Mouse (Mus musculus): ENCODE results near the gene Lysmd3. TPM values are rescaled to one million over a fixed set of nuclear protein-coding genes. Genes with fewer than 3 reads are reported as not detected.
"Not testable (repeated sequence)": the region's sequence is repeated elsewhere in the genome, so short reads cannot be mapped to it uniquely, and the experiment has no call there.

The Lysmd3 gene
- polyA plus RNA-seq, 1 experiment from 2014 or later: 20.7 TPM

DNA sequence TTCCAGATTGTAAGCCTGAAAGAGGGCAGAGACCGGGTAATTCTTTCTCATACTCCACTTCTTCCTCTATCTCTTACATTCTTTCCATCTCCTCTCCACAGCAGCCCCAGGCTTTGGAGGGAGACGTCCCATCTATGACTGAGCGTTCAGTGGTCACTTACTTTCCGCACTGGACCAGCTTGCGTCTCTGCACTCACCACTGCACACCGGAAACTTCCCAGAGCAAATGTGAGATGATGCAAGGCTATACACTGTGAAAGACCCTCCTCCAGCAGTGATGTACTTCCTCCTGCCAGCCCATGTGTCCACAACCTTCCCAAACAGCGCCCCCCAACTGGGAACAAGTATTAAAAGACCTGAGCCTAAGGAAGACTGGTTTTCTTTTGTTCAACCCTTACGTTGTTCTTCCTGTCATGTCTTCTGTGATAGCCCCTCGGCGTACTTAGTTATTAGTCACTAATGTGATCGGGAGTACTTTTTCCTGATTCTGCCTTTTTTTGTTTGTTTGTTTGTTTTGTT, 13.4 kb upstream of the Lysmd3 start:
- no peak overlapping the region for H3K4me2 ChIP-seq
- no peak overlapping the region for H3K4me3 ChIP-seq
- no peaks in the 10 kb centered on the region for H3K9me3 ChIP-seq (replicated peaks)
- H3K9ac ChIP-seq: no peak overlapping the region
- no peak overlapping the region for H3K27ac ChIP-seq
- WGBS: 90% methylated on average over 11 of the region's 11 CpGs
- no peaks in the 10 kb centered on the region for H3K27me3 ChIP-seq
- H3K4me1 ChIP-seq: peaks cover 30% of the 10 kb centered on the region
- ATAC-seq: no peak
- no peaks in the 10 kb centered on the region for H3K36me3 ChIP-seq (ENCODE audit: poor library complexity, severe bottlenecking)

DNA sequence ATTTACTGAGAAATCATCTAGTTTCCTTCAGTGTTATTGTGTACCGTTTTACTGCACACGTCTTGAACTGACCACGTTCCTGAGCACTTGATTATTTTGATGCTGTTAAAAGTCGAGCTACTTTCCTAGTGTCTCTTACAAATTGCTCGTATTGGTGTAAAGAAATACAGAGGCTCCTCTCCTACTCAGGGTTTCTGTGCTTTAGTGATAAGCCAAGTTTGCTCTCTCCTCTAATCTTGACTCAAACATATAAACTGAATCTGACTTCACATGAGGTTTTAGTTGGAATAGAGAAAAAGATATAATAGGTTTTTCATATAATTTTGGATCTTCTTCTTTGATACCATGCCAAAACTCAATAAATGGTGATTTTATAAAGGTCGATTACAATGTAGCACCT, 11.1 kb upstream of the Lysmd3 start:
- peaks cover 17% of the 10 kb centered on the region; the same call in 1 of the 2 replicates for H3K4me1 ChIP-seq
- H3K4me3 ChIP-seq: no peak overlapping the region
- H3K27me3 ChIP-seq: no peaks in the 10 kb centered on the region
- H3K9ac ChIP-seq: no peak overlapping the region
- ATAC-seq: no peak
- H3K36me3 ChIP-seq (ENCODE audit: poor library complexity, severe bottlenecking): no peaks in the 10 kb centered on the region
- H3K4me2 ChIP-seq: no peak overlapping the region
- H3K27ac ChIP-seq: no peak overlapping the region
- H3K9me3 ChIP-seq (replicated peaks): no peaks in the 10 kb centered on the region
- 88% methylated on average over 6 of the region's 6 CpGs for WGBS

DNA sequence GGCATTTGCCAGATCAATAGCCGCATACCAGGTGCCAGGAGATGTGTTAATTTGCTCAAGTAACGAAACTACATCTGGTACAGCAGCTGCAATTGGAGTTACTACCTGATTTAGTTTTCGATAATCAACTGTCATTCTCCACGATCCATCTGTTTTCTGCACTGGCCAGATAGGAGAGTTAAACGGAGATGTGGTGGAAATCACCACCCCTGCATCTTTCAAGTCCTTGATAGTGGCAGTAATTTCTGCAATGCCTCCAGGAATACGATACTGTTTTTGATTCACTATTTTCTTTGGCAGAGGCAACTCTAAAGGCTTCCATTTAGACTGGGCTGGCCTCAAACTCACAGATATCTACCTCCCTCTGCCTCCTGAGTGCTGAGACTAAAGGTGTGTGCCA, 7.1 kb upstream of the Lysmd3 start:
- not testable (repeated sequence) for H3K9ac ChIP-seq; H3K36me3 ChIP-seq (ENCODE audit: poor library complexity, severe bottlenecking); H3K27me3 ChIP-seq; H3K4me3 ChIP-seq; H3K4me2 ChIP-seq; ATAC-seq; H3K9me3 ChIP-seq (replicated peaks); H3K27ac ChIP-seq; H3K4me1 ChIP-seq
- WGBS: 79% methylated on average over 5 of the region's 6 CpGs

DNA sequence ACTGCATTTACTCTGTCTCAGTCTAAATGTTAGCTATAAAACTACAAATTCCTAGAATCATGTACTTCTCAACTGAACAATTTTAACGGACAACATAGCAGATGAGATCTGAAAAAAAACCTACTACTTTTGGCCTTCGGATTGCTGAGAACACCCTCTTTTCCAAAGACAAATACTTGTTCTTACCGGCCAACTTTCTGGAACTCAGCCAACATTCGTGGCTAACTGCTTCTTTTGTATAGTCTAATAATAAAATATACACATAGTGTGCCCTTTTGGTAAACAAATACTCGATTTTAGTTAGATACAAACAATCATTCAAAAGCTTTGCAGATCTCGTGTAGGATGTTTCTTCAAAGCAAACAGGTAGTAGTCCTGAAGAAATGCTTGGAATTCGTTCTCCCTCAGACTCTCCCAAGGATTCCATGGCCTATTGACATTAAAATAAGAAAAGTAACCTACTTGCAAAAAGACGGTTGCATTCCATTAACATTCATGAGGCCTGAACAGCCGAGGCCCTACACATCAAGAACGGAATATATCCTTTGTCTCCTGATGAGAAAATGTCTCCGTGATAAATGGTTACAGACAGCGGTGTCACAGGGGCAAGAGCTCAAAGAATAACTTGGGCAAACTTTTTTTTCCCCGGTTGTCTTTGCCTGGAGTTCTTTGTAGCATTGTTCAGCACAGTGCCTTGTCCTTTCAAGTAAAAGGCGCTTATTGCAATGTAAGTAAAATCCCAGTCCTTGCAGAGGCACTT, 1.2 kb upstream of the Lysmd3 start:
- Histone ChIP-seq H3K4me3 (0 out of 2 replicates have a peak overlapping the region, but pooled peaks have one; percentile 76), H3K9me3 (replicated peaks) (no peaks in the 10 kb centered on the region), H3K4me2 (peak overlapping the region; percentile 79), H3K27me3 (no peaks in the 10 kb centered on the region), H3K9ac (no peak overlapping the region), H3K36me3 (ENCODE audit: poor library complexity, severe bottlenecking) (no peaks in the 10 kb centered on the region), H3K4me1 (peaks cover 20% of the 10 kb centered on the region), H3K27ac (peak overlapping the region; percentile 75)
- whole genome bisulfite sequencing: 3% methylated on average over 14 of the region's 14 CpGs
- ATAC-seq: no peak

DNA sequence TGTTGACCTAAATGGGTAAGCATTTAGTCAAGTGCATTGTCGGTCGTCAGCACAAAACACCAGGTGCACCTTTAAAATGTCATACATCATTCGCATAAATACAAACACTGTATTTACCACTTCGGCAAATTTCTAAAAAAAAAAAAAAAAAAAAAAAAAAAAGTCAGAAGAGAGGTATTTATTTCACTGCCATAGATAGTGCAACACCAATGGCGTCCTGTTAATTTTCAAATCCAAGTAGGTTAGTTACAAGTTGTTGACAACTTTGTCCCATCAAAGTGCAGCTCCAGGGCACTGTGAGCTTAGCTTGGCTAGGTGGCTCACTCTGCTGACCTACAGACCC, 484 bp upstream of the Lysmd3 start:
- 13% methylated on average over 5 of the region's 5 CpGs for WGBS
- Histone ChIP-seq H3K27ac (peak overlapping the region; percentile 75), H3K27me3 (no peaks in the 10 kb centered on the region), H3K9me3 (replicated peaks) (no peaks in the 10 kb centered on the region), H3K4me2 (peak overlapping the region; percentile 79), H3K4me1 (peaks cover 20% of the 10 kb centered on the region), H3K36me3 (ENCODE audit: poor library complexity, severe bottlenecking) (no peaks in the 10 kb centered on the region), H3K4me3 (peak overlapping the region; percentile 76), H3K9ac (peak overlapping the region; percentile 87)
- no peak for ATAC-seq

DNA sequence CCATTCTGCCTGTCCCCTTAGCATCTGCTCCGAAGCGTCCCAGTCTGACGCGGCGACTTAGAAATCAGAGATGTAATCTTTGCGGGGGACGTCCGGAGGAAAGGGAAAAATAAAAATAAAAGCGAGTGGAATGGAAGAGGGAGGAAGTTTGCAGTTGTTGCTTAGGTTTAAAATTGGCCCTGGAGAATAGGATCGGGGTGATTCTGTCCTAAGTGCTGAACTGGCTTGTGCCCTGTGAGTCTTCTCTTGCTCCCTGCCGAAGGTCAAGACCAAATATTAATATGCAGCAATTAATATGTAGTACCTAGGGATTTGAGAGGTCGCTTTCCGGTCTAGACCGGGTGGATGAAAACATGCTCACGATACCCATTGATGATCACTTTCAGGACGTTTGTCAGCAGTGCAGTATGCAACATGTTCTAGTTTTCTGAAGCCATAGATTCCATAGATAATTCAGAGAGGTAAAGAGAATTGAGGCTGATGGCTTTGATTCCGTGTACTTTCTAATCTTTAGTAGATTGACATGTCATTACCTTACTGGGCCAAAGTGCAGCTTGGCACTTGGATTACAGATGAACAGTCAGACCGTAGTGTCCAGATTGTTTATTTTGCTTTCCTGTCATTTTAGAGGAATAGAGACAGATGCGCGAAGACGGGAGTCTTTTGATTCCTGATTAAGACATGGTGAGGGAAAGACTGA, 740 bp downstream of the Lysmd3 start:
- Histone ChIP-seq H3K4me2 (peak overlapping the region; percentile 79), H3K27me3 (no peaks in the 10 kb centered on the region), H3K4me3 (peak overlapping the region; percentile 76), H3K4me1 (peaks cover 20% of the 10 kb centered on the region), H3K9me3 (replicated peaks) (no peaks in the 10 kb centered on the region), H3K27ac (peak overlapping the region; percentile 75), H3K9ac (peak overlapping the region; percentile 87), H3K36me3 (ENCODE audit: poor library complexity, severe bottlenecking) (no peaks in the 10 kb centered on the region)
- WGBS: 13% methylated on average over 21 of the region's 21 CpGs
- no peak for ATAC-seq

DNA sequence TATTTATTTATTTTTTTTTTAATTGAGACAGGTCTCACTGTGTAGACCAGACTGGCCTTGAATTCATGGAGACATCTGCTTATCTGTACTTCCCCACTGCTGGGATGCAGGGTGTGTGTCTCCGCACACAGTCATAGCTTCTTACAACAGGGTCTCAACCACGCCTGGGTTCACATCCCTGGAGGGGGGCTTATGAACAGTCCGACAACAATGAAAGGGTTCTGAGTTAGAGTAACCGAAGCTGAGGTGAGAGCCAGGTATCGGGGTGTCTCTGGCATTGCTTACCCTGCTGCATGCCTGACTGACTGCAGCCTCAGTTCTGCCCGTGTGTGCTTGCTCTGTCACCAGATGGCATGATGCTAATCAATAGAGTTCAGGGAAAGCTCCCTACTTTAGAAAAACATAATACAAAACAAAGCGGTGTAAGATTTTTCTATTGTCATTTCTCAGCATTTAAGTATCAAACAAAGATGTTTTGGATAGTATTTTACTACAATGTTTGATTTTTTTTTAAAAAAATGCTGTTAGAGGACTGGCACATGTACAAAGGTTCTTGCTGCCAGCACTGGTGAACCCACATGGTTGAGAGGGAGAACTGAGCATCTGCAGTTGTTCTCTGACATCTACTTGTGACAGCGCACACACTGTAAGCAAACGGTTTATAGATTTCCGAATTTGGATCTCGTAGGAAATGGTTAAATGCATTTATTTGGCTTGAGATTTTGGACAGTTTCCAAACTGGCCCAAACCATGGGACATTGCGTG, 6.3 kb downstream of the Lysmd3 start:
- Histone ChIP-seq H3K9ac (no peak overlapping the region), H3K9me3 (replicated peaks) (no peaks in the 10 kb centered on the region), H3K27ac (no peak overlapping the region), H3K36me3 (ENCODE audit: poor library complexity, severe bottlenecking) (peaks cover 42% of the 10 kb centered on the region), H3K4me1 (peaks cover 4% of the 10 kb centered on the region), H3K27me3 (no peaks in the 10 kb centered on the region), H3K4me2 (no peak overlapping the region), H3K4me3 (no peak overlapping the region)
- WGBS: 81% methylated on average over 12 of the region's 12 CpGs
- peak; percentile 77; the same call in 1 of the 2 replicates for ATAC-seq

DNA sequence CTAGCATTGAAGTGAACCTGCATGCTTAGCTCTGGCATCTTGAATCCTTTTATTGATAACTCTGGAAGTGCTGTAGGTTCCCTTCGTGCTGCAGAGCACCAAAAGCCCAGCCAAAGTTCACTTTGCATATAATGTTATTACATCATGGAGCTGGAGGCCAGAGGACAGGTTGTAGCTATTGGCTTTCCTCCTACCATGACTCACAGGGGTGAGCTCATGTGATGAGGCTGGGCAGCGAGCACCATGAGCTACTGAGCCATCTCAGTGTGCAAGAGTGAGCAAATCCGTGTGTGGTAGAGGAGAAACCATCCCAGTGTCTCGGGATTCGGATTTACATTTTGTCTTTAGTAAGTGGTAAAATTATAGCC, 6.9 kb downstream of the Lysmd3 start:
- H3K9ac ChIP-seq: no peak overlapping the region
- WGBS: 89% methylated on average over 5 of the region's 5 CpGs
- H3K4me2 ChIP-seq: no peak overlapping the region
- H3K36me3 ChIP-seq (ENCODE audit: poor library complexity, severe bottlenecking): peaks cover 47% of the 10 kb centered on the region
- ATAC-seq: 0 out of 2 replicates have a peak, but pooled peaks have one; percentile 27
- no peak overlapping the region for H3K4me3 ChIP-seq
- H3K27me3 ChIP-seq: no peaks in the 10 kb centered on the region
- no peak overlapping the region for H3K27ac ChIP-seq
- H3K9me3 ChIP-seq (replicated peaks): no peaks in the 10 kb centered on the region
- no peaks in the 10 kb centered on the region; the same call in 1 of the 2 replicates for H3K4me1 ChIP-seq

DNA sequence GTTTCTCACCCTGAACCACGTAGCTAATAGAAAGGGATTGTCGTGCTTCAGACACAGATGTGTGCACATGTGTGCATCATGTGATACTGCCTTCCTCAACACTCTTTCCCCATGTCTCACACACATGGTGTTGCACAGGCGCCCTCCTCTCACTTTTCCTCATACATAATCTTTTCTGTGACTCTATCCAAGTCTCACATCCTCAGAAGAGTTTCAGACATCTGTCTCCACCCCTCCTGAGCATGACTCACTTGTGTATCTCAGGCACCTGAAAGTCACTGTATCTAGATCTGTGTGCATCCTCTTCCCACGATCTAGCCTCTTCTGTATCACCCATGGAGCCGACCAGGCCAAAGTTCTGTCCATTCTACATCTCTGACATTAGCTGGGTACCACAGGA, 10.2 kb downstream of the Lysmd3 start:
- no peak overlapping the region for H3K9ac ChIP-seq
- no peak for ATAC-seq
- no peak overlapping the region for H3K4me2 ChIP-seq
- no peak overlapping the region for H3K4me3 ChIP-seq
- H3K4me1 ChIP-seq: no peaks in the 10 kb centered on the region
- no peaks in the 10 kb centered on the region for H3K9me3 ChIP-seq (replicated peaks)
- no peak overlapping the region for H3K27ac ChIP-seq
- WGBS: 94% methylated on average over 5 of the region's 5 CpGs
- peaks cover 59% of the 10 kb centered on the region for H3K36me3 ChIP-seq (ENCODE audit: poor library complexity, severe bottlenecking)
- no peaks in the 10 kb centered on the region for H3K27me3 ChIP-seq

DNA sequence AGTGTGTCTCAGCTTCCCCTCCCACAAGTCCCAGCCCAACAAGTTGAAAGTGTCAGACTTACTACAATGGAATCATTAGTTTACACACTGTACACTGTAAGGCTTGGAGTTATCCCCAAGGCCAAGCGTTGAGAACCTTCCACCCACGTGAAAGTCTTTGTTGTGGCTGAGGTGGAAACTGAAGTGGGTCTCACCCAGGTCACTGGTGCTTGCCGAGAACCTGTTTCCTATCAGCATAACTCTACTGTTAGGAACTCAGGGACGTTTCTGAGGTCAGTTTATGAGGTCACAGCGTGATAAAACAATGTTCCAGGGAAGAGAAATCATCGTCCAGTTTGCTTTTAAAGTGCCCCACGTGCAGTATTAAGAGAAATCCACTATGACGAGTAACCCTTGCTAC, 17.9 kb downstream of the Lysmd3 start:
- H3K9me3 ChIP-seq (replicated peaks): no peaks in the 10 kb centered on the region
- no peak overlapping the region for H3K27ac ChIP-seq
- H3K27me3 ChIP-seq: no peaks in the 10 kb centered on the region
- no peaks in the 10 kb centered on the region for H3K4me1 ChIP-seq
- no peak overlapping the region for H3K9ac ChIP-seq
- H3K36me3 ChIP-seq (ENCODE audit: poor library complexity, severe bottlenecking): peaks cover 35% of the 10 kb centered on the region
- ATAC-seq: no peak
- WGBS: 92% methylated on average over 8 of the region's 8 CpGs
- H3K4me2 ChIP-seq: no peak overlapping the region
- H3K4me3 ChIP-seq: no peak overlapping the region

DNA sequence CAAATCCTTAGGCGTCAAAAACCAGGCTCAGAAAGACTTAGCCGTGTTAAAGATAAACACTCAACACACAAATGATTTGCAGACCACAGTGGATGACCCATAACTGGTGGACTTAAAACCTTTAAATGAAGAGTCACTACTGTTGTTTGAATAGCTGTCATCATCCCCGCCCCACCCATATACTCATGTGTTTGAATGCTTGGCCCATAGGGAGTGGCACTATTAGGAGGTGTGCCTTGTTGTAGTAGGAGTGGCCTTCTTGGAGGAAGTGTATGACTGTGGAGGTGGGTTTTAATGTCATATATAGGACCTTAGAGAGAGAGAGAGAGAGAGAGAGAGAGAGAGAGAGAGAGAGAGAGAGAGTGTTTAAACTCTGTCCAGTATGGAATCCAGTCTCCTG, 25.6 kb downstream of the Lysmd3 start:
- no peak overlapping the region for H3K27ac ChIP-seq
- H3K27me3 ChIP-seq: no peaks in the 10 kb centered on the region
- over 99% methylated on average over 3 of the region's 3 CpGs for WGBS
- no peaks in the 10 kb centered on the region for H3K4me1 ChIP-seq
- no peak overlapping the region for H3K4me2 ChIP-seq
- H3K36me3 ChIP-seq (ENCODE audit: poor library complexity, severe bottlenecking): 0 out of 2 replicates have a peak, but pooled peaks cover 10% of the 10 kb centered on the region
- ATAC-seq: no peak
- H3K4me3 ChIP-seq: no peak overlapping the region
- no peaks in the 10 kb centered on the region for H3K9me3 ChIP-seq (replicated peaks)
- H3K9ac ChIP-seq: no peak overlapping the region

DNA sequence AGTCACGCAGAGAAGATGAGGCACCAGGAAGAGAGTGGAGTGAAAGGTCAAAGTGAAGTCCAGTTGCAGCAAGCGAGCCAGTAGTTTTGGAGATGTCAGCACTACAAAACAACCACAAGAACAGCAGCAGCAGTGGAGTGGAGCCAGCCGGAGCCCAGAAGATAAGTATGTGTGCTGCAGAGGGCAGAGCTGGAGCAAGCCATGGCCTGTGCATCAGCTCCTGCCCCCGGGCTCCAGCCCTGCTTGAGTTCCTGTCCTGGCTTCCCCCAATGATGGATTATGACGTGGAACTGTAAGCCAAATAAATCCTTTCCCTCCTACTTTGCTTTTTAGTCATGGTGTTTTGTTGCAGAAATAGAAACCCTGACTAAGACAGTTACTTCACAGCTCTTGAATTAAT, 26.8 kb downstream of the Lysmd3 start:
- H3K27me3 ChIP-seq: no peaks in the 10 kb centered on the region
- no peak overlapping the region for H3K27ac ChIP-seq
- WGBS: 91% methylated on average over 5 of the region's 5 CpGs
- no peak for ATAC-seq
- H3K36me3 ChIP-seq (ENCODE audit: poor library complexity, severe bottlenecking): 0 out of 2 replicates have a peak, but pooled peaks cover 10% of the 10 kb centered on the region
- H3K4me2 ChIP-seq: no peak overlapping the region
- no peak overlapping the region for H3K9ac ChIP-seq
- no peaks in the 10 kb centered on the region for H3K9me3 ChIP-seq (replicated peaks)
- H3K4me3 ChIP-seq: no peak overlapping the region
- no peaks in the 10 kb centered on the region for H3K4me1 ChIP-seq

All from forebrain, embryonic 13.5 days (tissue).